Mouse (Mus musculus): ENCODE data around the gene Tbc1d22b.
"Not testable (repeated sequence)": the region's sequence is repeated elsewhere in the genome, so short reads cannot be mapped to it uniquely, and the experiment has no call there.

Gene Tbc1d22b

DNA sequence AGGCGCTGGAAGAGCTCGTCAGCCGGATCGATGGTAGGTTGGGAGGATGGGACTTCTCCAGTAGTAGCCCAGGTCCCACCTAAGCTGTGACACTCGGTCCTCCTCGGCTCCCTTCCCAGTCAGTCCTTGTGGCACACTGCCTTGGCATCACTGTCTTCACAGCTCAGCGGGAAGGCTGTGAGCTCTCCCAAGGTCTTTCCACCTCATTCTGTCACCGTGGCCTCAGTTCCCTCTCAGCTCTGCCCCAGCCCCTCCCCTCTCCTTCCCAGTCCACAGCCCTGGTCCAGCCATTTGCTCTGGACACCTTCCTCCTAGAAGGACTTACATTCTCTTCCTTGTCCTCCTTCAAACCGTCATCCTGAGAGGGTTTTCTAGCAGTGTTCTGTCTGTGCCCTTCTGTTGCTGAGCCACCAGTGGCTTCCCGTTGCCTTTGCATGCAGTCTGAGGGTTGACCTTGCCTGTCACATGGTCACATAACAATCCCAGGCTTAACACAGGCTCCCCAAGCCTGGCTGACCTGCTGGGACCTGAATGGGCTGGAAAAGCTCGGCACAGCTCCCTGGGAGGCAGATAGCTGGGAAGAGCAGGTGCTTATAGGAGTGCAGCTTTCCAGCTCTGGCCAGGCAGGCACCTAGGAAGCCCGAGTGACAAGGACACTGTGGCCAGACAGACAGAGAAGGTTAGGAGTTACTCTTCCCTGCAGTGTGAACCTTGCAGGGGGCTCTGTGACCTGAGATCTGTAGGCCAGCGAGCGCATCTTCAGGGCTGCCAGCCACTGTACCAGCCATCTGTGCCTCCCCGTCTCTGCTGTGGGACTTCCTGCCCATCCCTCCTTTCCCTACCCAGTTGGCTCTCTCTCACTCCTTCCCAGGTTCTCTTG, 46.5 kb downstream of the Tbc1d22b start:
- DNase-seq (ENCODE audit: low spot score): no peak

DNA sequence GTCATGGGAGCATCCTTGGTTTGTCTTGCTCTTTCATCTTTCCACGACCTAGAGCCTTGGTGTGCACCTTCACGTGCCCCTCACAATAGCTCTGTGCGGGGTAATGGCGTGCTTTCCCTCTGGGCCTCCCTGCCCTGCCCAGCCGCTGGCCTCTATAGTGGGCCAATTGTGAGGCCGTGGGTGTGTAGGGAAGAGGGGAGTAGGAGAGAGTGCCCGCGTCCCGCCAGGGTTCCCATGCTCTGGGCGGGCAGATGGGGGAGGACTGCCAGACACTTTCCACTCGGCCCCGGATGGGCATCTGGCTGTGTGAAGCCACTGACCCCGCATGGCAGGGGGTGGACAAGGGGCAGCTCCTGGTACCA, 47.2 kb downstream of the Tbc1d22b start:
- DNase-seq (ENCODE audit: low spot score): no peak

DNA sequence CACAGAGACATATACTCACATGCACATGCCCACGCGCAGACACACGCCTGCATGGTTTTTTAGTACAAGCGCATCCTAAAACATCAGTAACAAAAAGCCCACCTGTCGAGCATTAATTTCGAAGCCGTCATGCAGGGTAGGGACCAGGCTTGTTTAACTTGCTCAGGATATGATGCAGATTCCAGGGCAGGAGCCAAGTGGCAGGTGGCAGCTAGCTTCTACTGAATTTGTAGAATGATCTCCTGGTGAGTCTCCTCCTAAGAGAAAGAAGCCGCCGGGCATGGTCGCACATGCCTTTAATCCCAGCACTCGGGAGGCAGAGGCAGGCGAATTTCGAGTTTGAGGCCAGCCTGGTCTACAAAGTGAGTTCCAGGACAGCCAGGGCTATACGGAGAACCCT, 49.5 kb downstream of the Tbc1d22b start:
- DNase-seq (ENCODE audit: low spot score): no peak

DNA sequence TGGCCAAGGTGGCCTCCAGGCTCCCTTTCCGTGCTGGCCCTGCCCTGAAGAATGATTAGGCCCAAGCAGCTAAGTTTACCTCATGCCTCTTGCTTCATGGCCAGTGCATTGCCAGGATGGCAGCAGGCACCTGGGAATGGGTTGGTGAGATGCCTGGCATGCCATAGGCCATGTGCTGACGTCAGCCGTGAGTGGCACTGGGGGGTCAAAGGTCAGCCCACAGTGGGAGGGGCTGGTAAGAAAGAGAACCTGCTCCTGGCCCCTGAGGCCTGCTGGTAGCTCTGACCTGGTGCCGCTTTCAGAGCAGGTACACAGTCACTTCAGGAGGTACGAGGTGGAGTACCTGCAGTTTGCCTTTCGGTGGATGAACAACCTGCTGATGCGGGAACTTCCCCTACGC, 50.0 kb downstream of the Tbc1d22b start:
- no peak for DNase-seq (ENCODE audit: low spot score)

DNA sequence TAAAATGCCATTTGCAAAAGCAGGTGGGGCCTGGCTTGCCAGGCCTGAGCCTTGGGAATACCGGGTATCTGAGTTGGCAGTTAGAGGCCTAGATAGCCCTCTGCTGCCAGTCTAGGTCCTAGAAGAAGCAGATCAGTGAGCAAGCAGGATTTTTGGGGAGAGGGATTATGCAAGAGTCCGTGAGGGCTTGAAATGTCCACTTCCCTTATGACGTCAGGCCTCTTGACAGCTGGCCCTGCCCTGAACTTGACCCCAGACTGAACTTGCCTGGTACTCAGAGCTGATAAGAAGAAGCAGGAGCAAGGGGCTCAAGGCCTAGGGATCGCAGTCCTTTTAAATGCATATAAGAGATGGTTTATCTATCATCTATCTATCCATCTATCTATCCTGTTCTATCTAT, 51.8 kb downstream of the Tbc1d22b start:
- DNase-seq (ENCODE audit: low spot score): peak; percentile 21

DNA sequence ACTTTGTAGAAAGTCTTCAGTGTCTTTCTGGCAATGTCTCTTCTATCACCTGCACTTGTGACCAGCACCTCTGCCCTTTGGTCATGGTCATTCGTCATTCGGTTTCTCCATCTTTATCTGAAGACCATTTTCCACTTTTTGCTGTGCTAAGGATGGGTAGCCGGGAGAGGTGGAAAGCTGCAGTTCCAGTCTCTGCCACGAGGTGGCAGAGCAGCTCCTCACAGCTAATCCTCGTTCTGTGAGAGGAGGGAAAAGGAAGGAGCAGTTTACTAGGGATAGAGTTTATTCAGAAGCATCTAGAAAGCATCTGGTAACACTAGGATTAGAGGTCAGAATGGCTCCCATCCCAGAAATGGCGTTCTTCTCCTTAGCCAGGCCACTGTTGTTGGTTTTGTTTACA, 53.7 kb downstream of the Tbc1d22b start:
- DNase-seq (ENCODE audit: low spot score): peak; percentile 69

DNA sequence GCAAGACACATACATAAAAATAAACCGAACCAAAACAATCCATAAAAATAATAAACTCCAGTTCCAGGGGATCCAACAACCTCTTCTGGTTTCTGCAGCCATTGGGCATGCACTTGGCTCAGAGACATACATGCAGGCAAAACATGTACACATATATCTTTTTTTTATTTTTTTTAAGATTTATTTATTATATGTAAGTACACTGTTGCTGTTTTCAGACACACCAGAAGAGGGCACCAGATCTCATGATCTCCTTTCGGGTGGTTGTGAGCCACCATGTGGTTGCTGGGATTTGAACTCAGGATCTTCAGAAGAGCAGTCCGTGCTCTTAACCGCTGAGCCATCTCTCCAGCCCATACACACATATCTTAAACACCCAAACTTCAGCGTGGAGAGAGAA, 63.9 kb downstream of the Tbc1d22b start:
- not testable (repeated sequence) for DNase-seq (ENCODE audit: low spot score)

DNA sequence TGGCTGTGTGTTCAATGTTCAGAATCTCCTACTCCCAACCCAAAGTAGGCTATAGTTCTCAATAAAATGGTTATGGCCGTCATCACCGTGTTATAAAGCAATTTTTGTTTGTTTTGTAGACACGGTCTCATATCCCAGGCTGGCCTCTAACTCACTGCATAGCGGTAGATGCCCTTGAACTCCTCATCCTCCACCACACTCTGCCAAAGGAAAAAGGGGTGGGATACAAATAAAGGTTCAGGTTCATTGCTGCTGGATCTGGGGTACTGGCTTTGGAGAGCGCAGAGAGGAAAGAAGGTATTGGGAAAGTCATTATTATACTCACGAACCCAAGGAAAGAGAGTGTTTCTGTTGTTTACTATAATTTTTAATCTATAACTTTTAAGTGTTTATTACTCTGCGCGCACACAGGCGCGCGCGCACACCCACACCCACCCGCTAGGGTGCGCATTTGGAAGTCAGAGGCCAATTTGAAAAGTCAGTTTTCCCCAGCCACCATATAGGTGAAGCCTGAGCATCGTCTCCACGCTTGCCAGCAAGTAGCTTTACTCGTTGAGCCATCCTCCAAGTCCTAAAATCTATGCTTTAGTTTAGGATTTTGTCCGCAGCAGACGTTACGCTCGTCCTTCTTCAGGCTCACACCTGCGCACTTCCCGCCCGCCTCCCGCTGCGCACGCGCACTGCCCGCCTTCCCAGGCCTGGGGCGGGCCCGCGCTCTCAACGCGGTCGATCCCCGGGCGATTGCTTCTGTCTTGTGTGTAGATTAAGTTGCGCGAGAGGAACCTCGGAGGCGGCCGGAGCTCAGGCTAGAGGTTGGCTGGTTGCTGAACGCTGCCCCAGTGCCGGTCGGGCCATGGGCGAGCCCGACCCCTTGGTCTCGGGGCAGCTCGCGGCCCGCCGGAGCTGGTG, 64.8 kb downstream of the Tbc1d22b start, which contains the start of the genes Rnf8 and Gm28043:
Gene Rnf8, plus strand, starts transcription at position 676 of the 909 bp plus-strand sequence.
Gene Gm28043, plus strand, starts transcription at position 762 of the 909 bp plus-strand sequence.
- peak; percentile 98 for DNase-seq (ENCODE audit: low spot score)

DNA sequence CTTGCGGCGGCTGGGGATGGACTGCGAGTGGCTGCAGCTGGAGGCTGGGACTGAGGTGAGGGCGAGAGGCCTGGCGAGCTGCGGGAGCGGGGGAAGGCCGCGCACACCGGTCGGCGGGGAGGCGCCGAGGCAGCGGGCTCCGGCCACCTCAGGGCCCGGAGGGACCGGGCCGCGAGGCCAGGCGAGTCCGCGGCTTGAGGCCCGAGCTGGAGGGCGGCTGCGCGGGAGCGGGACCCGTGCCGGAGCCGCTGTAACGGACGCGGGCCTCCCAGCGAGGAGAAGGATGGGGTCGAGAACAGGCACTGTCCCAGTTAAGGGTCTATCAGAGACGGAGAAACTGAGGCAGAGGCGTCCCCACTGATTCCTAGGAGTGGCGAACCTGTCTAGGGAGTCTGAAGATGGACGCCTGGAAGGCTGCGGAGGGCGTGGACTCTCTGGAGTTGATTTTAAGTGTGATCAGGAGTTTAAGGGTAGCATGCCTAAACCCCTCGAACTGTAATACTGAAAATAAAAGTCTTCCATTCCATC, 65.5 kb downstream of the Tbc1d22b start:
- peak; percentile 51 for DNase-seq (ENCODE audit: low spot score)

DNA sequence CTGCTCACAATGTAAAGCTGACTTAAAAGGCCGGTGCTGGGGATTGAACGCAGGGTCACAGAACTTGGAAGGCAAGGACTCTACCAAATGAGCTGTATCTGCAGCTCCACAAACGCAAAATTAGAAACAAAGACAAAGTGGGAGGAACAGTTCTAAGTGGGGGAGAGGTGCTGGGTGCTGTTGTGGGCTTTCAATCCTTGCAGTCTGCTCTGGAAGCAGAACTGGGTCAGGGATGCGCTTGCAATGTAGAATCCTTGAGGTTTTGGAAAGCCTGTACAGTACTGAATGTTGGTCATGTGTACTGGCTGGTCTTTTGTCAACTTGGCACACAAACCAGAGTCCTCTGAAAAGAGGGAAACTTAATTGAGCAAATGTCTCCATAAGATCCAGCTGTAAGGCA, 66.0 kb downstream of the Tbc1d22b start:
- DNase-seq (ENCODE audit: low spot score): no peak

DNA sequence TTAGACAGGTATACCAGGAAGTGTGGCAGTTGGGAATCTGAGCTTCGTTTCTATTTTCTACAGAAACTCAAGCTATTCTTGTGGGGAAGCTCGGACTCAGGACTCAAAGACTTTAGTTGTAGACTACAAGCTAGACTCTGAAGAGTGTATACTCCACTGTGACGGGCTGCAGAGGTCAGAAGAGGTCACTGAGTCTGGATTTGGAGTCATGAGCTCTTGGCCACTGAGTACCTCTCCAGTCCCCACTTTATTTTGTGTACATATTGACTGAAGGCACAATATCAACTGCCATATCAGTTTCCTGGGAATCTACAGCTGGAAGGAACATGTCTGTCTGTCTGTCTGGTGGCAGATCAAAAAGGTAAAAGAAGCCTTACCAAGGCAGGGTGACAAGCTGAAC, 69.6 kb downstream of the Tbc1d22b start:
- DNase-seq (ENCODE audit: low spot score): no peak

DNA sequence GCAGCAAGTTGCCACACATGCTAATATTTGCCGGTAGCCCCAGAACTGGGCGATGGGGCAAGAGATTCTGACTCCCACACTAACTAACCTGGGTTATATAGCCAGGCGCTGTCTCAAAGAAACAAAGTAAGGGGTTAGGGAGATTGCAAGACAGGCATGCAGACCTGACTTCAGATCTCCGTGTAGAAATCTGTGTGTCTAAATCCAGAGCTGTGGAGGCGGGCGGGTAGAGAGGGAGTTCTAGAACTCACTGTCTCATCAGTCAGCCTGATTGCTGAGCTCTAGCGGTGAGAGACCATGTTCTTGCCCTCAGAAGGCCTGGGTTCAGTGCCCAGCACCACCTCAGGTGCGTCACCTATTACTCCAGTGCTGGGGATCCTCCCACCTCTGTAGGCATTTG, 73.9 kb downstream of the Tbc1d22b start:
- DNase-seq (ENCODE audit: low spot score): no peak

DNA sequence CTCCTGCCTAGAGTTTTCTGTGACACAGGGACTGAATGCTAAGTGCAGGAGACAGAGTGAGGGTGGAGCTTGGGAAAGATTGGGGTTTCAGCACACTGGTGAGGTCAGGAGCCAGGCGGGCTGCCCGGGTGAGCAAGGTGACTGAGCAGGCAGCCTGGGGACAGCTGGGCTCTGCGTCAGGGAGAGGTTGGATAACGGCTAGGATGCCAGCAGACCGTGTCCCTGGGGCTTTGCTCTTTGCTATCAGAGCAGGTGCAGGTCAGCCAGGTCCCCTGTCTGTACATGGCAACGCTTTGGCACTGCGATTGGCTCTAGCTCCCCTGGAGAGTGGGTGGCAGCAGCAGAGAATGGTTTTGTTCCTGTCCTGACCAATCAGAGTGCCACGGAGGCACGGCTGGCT, 77.7 kb downstream of the Tbc1d22b start:
- no peak for DNase-seq (ENCODE audit: low spot score)

DNA sequence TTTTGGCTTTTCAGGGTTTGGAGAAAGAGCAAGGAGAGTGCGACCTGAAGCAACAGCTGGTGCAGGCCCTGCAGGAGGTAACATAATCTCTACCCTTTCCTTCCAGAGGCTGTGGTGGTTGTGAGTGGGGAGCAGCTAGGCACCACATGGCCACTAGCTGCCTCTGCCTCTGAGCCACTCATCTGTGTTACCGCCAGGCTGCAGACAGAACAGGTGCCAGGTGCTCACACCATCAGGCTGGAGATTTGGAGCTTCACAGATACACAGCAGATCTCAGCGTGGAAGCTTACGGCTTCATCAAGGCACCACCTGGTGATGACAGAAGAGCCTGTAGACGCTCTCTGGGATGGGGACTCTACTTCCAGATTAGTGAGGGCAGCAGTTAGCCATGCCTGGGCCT, 79.4 kb downstream of the Tbc1d22b start:
- no peak for DNase-seq (ENCODE audit: low spot score)

DNA sequence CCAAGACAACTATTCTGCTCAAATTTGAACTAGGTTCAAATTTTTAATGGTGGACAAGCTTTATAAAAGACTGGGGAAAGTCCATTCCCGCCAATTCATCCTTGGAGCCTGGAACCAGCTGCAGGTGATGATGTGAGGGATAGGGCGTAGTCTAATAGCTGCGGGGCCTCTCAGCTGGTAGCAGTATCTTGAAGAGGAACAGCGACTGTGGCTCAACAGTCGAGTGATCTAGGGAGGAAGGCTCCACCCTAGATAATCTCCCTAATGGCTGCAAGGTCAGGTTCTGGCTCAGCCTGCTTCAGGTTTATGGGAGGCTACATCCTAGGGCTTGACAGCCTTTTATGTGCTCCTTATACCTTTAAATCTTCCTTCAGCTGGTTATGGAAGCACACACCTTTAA, 80.0 kb downstream of the Tbc1d22b start:
- no peak for DNase-seq (ENCODE audit: low spot score)

DNA sequence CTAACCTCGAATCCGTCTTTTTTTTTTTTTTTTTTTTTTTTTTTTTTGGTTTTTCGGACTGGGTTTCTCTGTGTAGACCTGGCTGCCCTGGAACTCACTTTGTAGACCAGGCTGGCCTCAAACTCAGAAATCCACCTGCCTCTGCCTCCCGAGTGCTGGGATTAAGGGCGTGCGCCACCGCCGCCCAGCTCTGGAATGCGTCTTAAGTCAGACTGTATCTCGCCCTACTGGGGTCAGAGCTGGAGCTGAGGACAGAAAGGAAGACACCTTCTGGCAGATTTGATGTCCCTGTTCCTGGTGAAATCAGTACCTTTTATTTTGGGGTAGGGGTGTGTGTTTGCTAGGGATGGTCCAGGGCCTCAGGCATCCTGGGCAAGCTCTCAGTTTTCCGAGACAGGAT, 82.7 kb downstream of the Tbc1d22b start:
- DNase-seq (ENCODE audit: low spot score): no peak

DNA sequence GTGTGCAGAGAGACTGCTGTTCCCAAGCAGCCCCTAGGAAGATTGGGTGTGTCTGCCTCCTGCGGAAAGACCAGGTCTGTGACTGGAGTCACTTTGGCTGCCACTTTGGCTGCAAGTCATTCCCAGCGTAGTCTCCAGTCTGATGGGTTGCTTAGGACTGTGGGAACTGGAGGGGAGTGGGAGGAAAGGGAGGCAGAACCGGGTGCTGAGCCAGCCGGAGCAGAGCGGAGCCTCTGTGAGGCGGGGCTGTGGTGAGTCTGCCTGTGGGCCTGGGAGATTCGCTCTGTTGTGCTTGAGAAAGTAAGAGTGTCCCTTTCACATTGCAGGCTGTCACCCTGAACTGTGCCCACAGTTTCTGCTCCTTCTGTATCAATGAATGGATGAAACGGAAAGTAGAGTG, 85.9 kb downstream of the Tbc1d22b start:
- DNase-seq (ENCODE audit: low spot score): no peak

DNA sequence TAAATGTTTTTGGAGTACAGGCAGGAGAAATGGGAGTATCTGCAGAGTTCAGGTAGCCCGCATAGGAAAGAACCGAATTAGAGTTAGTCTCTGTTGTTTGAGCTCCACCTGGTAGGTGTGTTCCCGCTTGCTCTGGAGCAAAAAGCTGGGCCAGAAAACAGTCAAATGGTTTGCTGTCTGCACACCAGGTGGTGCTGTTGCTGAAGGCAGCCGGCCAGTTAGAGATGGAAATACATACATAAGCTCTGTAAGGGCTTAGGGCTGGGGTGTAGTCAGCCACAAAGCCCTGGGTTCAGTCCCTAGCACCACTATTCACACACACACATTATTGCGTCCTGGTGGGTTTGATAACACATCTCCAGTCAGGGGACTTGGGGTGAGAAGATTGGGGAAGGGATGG, 86.5 kb downstream of the Tbc1d22b start:
- DNase-seq (ENCODE audit: low spot score): peak; percentile 41

DNA sequence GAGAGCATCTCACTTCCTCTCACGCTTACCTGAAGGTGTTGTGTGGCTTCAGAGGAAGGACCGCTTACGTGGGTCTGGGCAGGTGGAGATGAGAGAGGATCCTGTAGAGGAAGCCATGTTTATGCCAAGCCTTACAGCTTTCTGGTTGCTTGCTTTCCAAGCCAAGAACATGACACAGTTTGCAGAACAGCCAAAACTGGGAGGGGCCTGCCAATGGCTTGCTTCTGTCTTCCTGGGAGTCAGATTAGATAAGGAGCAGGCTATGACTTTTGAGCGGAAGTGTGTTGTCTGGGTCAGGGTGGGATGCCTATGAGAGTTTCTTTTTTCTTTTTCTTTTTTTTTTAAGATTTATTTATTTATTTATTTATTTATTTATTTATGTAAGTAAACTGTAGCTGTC, 87.8 kb downstream of the Tbc1d22b start:
- DNase-seq (ENCODE audit: low spot score): no peak

DNA sequence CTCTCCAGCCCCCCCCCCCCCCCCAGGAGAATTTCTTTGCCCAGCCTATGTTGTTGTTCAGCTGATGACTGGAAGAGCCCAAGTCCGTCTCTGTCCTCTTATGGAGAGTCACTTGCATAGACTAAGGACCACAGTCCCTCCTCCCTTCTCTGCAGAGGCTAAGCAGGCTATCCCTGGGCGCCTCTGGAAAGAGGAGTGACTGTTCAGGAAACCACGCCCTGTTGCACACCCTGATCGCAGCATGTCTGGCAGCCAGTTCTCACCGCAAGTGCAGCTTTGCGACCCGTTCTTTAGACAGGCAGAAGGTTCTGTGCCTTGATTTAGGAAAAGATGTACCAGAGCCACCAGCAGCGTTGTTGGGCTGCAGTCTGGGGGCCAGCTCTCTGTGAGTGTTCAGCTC, 88.3 kb downstream of the Tbc1d22b start:
- no peak for DNase-seq (ENCODE audit: low spot score)

DNA sequence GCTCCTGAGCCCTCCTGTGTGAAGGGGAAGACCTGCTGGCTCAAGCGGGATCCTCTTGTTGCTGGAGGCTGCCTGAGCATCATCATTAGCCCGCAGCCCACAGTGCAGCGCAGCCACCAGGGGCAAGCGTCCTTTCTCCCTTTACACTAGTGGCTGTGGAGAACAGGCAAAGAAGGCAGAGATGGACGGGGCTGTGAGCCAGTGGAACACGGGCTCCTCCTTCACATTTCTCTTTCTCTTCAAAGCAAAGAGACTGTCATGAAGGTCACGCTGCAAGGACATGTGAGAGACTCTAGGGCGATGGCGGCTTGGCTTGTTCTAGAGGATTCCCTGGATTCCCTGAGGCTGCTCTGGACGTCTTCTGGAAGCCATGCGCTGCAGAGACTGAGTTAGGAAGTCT, 91.4 kb downstream of the Tbc1d22b start:
- DNase-seq (ENCODE audit: low spot score): no peak

DNA sequence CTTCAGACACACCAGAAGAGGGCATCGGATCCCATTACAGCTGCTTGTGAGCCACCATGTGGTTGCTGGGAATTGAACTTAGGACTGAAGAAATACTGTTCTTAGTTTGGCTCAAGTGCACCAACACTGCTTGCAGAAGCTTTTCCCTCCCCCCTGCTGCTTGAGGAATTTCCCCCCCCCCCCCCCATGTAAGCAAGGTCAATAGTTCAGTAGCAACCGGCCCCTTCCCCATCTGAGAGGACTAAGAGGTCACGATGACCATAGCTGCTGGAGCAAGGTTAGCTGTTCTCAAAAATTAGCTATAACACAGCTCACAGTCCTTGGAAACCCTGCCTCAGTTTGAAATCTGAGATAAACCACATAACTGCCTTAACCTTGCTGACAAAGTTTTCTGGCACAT, 92.6 kb downstream of the Tbc1d22b start:
- no peak for DNase-seq (ENCODE audit: low spot score)
